Mouse (Mus musculus): ENCODE measurements around the gene Ascc2.

GRCm38 (mm10) chr11:4671736-4672135 lies 34.2 kb downstream of the Ascc2 start:
- no peak for TF ChIP-seq CTCF (IDR thresholded peaks at IDR 0.05; ENCODE audit: low read depth, low read length)
- TF ChIP-seq POLR2A (IDR thresholded peaks at IDR 0.05; ENCODE audit: insufficient read depth, low read length): no peak

Measured in ES-Bruce4 (cell line).